ENCODE assay signal across 10 mouse cellular contexts in genomic region chr1:132934856-132935255, GRCm38 (mm10). TPM values are rescaled to one million over a fixed set of nuclear protein-coding genes. Genes with fewer than 3 reads are reported as not detected.
DNase-seq lines count a peak whose midpoint lies in the region; ATAC-seq lines count a peak whose summit lies in the region.
"Had no signal": no experiment of that assay in that cellular context is flagged by ENCODE, and none has a peak within 500 bp of the region (broad histone marks: within the 10 kb centered on the region; RNA-seq: fewer than 3 reads in every experiment).

No protein-coding gene starts in this region.

- WGBS in midbrain, embryonic 14.5 days, result 32% methylated on average over 7 of the region's 7 CpGs

- DNase-seq in kidney, postnatal 10 days, result peak; percentile 57
- no peak for DNase-seq in kidney, adult 18-20 months
- peak; percentile 94 for DNase-seq in brain, adult 2 months (ENCODE audit: low read depth, low spot score)
- peak; percentile 66 for DNase-seq in embryo, embryonic 10.5 days (ENCODE audit: low spot score)
- peak; percentile 7 to 10 for DNase-seq in heart, postnatal 36 days
- DNase-seq in midbrain, embryonic 14.5 days, result peak; percentile 79
- DNase-seq in spleen, postnatal 10 days (ENCODE audit: low spot score in 2 of 2), result no peak
- no peak for DNase-seq in urinary bladder, postnatal 25 days (ENCODE audit: low spot score)

- peak; percentile 71; the same call in 1 of the 2 replicates for ATAC-seq in midbrain, embryonic 14.5 days (ENCODE audit: low FRiP score, low TSS enrichment)

- no peak overlapping the region for H3K27ac ChIP-seq in midbrain, embryonic 14.5 days (replicated peaks; ENCODE audit: low read depth, low read length)
- H3K27ac ChIP-seq: heart, embryonic 15.5 days had no signal

- H3K36me3 ChIP-seq in midbrain, embryonic 14.5 days (ENCODE audit: control insufficient read depth, insufficient read depth, low read length), result peaks cover 25% of the 10 kb centered on the region
- H3K36me3 ChIP-seq: heart, embryonic 15.5 days had no signal

- H3K4me2 ChIP-seq in midbrain, embryonic 14.5 days (ENCODE audit: low read length), result no peak overlapping the region
- H3K4me2 ChIP-seq: heart, embryonic 15.5 days had no signal

- no peak overlapping the region for H3K9ac ChIP-seq in midbrain, embryonic 14.5 days (replicated peaks; ENCODE audit: low read length)
- H3K9ac ChIP-seq: heart, embryonic 15.5 days had no signal

- no peaks in the 10 kb centered on the region for H3K27me3 ChIP-seq in midbrain, embryonic 14.5 days (ENCODE audit: control insufficient read depth, insufficient read depth, low read length)
- H3K27me3 ChIP-seq: heart, embryonic 15.5 days had no signal

- intact Hi-C loops in heart, postnatal 36 days (cut with DNase I), result no loop called here

- no peak overlapping the region for H3K4me3 ChIP-seq in midbrain, embryonic 14.5 days (replicated peaks; ENCODE audit: low read depth, low read length)
- H3K4me3 ChIP-seq: heart, embryonic 15.5 days; myocyte had no signal

- no peaks in the 10 kb centered on the region for H3K9me3 ChIP-seq in midbrain, embryonic 14.5 days (ENCODE audit: control insufficient read depth, low read length)
- H3K9me3 ChIP-seq: heart, embryonic 15.5 days had no signal

- H3K4me1 ChIP-seq in midbrain, embryonic 14.5 days (ENCODE audit: control insufficient read depth, insufficient read depth, low read length), result no peaks in the 10 kb centered on the region

RNA-seq across cellular contexts. Expression of gene Lrrn2, which starts 54.8 kb away (rescaled TPM):
- total RNA-seq in heart, postnatal 36 days (2021), result 1 to 10 TPM; 2.4 to 2.8 TPM
- polyA plus RNA-seq in midbrain, embryonic 14.5 days (2014; fragmentation: Nextera tagmentation; extraction: Ambion mirVana), result 36.5 and 37.0 TPM in 2 replicates

Comparison
In these comparisons a context has a peak if more than half of its experiments do, and no peak if none do; other contexts are left out.
1. DNase-seq: peak in kidney, postnatal 10 days (single experiment), brain, adult 2 months (single experiment), embryo, embryonic 10.5 days (single experiment), heart, postnatal 36 days (2 of 2) and midbrain, embryonic 14.5 days (single experiment); none in kidney, adult 18-20 months (single experiment), spleen, postnatal 10 days (0 of 2) and urinary bladder, postnatal 25 days (single experiment).